Mouse (Mus musculus): Measurements from ENCODE around the gene Epyc. TPM values are rescaled to one million over a fixed set of nuclear protein-coding genes. Genes with fewer than 3 reads are reported as not detected.

Gene Epyc
- polyA plus RNA-seq (2014; fragmentation: Nextera tagmentation; extraction: Ambion mirVana): 1.7 and 1.9 TPM in 2 replicates

GRCm38 (mm10) chr10:97643768-97644167, at the start of gene Epyc:
Gene Epyc (plus strand): TSS chr10:97644068.
- Histone ChIP-seq H3K36me3 (ENCODE audit: insufficient read depth) (no peaks in the 10 kb centered on the region), H3K4me2 (no peak within 1 kb of the TSS), H3K9ac (no peak within 1 kb of the TSS), H3K9me3 (ENCODE audit: low read depth, low read length) (no peaks in the 10 kb centered on the region), H3K27ac (ENCODE audit: low read depth) (no peak within 1 kb of the TSS), H3K4me1 (ENCODE audit: insufficient read depth) (no peaks in the 10 kb centered on the region), H3K27me3 (ENCODE audit: insufficient read depth, low read length) (no peaks in the 10 kb centered on the region), H3K4me3 (ENCODE audit: low read depth, low read length) (no peak within 1 kb of the TSS)
- 68% methylated on average over 2 of the region's 2 CpGs for WGBS
- ATAC-seq (ENCODE audit: insufficient read depth): no peak
- DNase-seq: no peak
- TF ChIP-seq CTCF (IDR thresholded peaks at IDR 0.05; ENCODE audit: low read depth): no peak

GRCm38 (mm10) chr10:97595680-97596079, 48.2 kb upstream of the Epyc start:
- H3K36me3 ChIP-seq (ENCODE audit: insufficient read depth): no peaks in the 10 kb centered on the region
- no peak overlapping the region for H3K9ac ChIP-seq
- H3K4me1 ChIP-seq (ENCODE audit: insufficient read depth): no peaks in the 10 kb centered on the region
- H3K27ac ChIP-seq (ENCODE audit: low read depth): no peak overlapping the region
- WGBS: 77% methylated on average over 1 of the region's 1 CpGs
- DNase-seq (no peak), ATAC-seq (ENCODE audit: insufficient read depth) (no peak)
- H3K27me3 ChIP-seq (ENCODE audit: insufficient read depth, low read length): no peaks in the 10 kb centered on the region
- no peak for TF ChIP-seq CTCF (IDR thresholded peaks at IDR 0.05; ENCODE audit: low read depth)
- H3K4me3 ChIP-seq (ENCODE audit: low read depth, low read length): no peak overlapping the region
- H3K9me3 ChIP-seq (ENCODE audit: low read depth, low read length): no peaks in the 10 kb centered on the region
- H3K4me2 ChIP-seq: no peak overlapping the region

- Histone ChIP-seq H3K4me2 (no peak overlapping the region), H3K27ac (ENCODE audit: low read depth) (no peak overlapping the region), H3K9ac (no peak overlapping the region), H3K27me3 (ENCODE audit: insufficient read depth, low read length) (no peaks in the 10 kb centered on the region), H3K9me3 (ENCODE audit: low read depth, low read length) (no peaks in the 10 kb centered on the region), H3K4me1 (ENCODE audit: insufficient read depth) (no peaks in the 10 kb centered on the region), H3K36me3 (ENCODE audit: insufficient read depth) (no peaks in the 10 kb centered on the region), H3K4me3 (ENCODE audit: low read depth, low read length) (no peak overlapping the region)
- no peak for TF ChIP-seq CTCF (IDR thresholded peaks at IDR 0.05; ENCODE audit: low read depth)
- 42% methylated on average over 4 of the region's 4 CpGs for WGBS
- ATAC-seq (ENCODE audit: insufficient read depth) (no peak), DNase-seq (no peak)
Measured at GRCm38 (mm10) chr10:97601744-97602143, 42.1 kb upstream of the Epyc start.

GRCm38 (mm10) chr10:97603256-97603655, 40.6 kb upstream of the Epyc start:
- no peak for DNase-seq
- H3K27ac ChIP-seq (ENCODE audit: low read depth): no peak overlapping the region
- no peaks in the 10 kb centered on the region for H3K27me3 ChIP-seq (ENCODE audit: insufficient read depth, low read length)
- H3K9me3 ChIP-seq (ENCODE audit: low read depth, low read length): no peaks in the 10 kb centered on the region
- TF ChIP-seq CTCF (IDR thresholded peaks at IDR 0.05; ENCODE audit: low read depth): no peak
- no peaks in the 10 kb centered on the region for H3K36me3 ChIP-seq (ENCODE audit: insufficient read depth)
- no peak overlapping the region for H3K4me2 ChIP-seq
- H3K4me1 ChIP-seq (ENCODE audit: insufficient read depth): no peaks in the 10 kb centered on the region
- H3K9ac ChIP-seq: no peak overlapping the region
- H3K4me3 ChIP-seq (ENCODE audit: low read depth, low read length): no peak overlapping the region
- no peak for ATAC-seq (ENCODE audit: insufficient read depth)

- H3K4me1 ChIP-seq (ENCODE audit: insufficient read depth): no peaks in the 10 kb centered on the region
- H3K9ac ChIP-seq: no peak within 1 kb of the TSS
- DNase-seq (no peak), ATAC-seq (ENCODE audit: insufficient read depth) (no peak)
- no peak within 1 kb of the TSS for H3K4me3 ChIP-seq (ENCODE audit: low read depth, low read length)
- H3K36me3 ChIP-seq (ENCODE audit: insufficient read depth): no peaks in the 10 kb centered on the region
- 73% methylated on average over 2 of the region's 2 CpGs for WGBS
- H3K27me3 ChIP-seq (ENCODE audit: insufficient read depth, low read length): no peaks in the 10 kb centered on the region
- H3K9me3 ChIP-seq (ENCODE audit: low read depth, low read length): no peaks in the 10 kb centered on the region
- no peak within 1 kb of the TSS for H3K4me2 ChIP-seq
- no peak for TF ChIP-seq CTCF (IDR thresholded peaks at IDR 0.05; ENCODE audit: low read depth)
- H3K27ac ChIP-seq (ENCODE audit: low read depth): no peak within 1 kb of the TSS
Measured at GRCm38 (mm10) chr10:97606579-97606978, 37.3 kb upstream of the Epyc start, which contains the start of gene Kera. Gene Kera (plus strand): TSS chr10:97606879.

GRCm38 (mm10) chr10:97622328-97622727, 21.5 kb upstream of the Epyc start:
- H3K27ac ChIP-seq (ENCODE audit: low read depth): no peak overlapping the region
- H3K36me3 ChIP-seq (ENCODE audit: insufficient read depth): no peaks in the 10 kb centered on the region
- peak; percentile 56; the same call in 1 of the 2 replicates for ATAC-seq (ENCODE audit: insufficient read depth)
- H3K4me1 ChIP-seq (ENCODE audit: insufficient read depth): no peaks in the 10 kb centered on the region
- TF ChIP-seq CTCF (IDR thresholded peaks at IDR 0.05; ENCODE audit: low read depth): no peak
- DNase-seq: peak; percentile 68
- H3K4me2 ChIP-seq: no peak overlapping the region
- no peak overlapping the region for H3K4me3 ChIP-seq (ENCODE audit: low read depth, low read length)
- no peak overlapping the region for H3K9ac ChIP-seq
- H3K27me3 ChIP-seq (ENCODE audit: insufficient read depth, low read length): no peaks in the 10 kb centered on the region
- no peaks in the 10 kb centered on the region for H3K9me3 ChIP-seq (ENCODE audit: low read depth, low read length)
- WGBS: 44% methylated on average over 1 of the region's 1 CpGs

GRCm38 (mm10) chr10:97624381-97624780, 19.5 kb upstream of the Epyc start:
- H3K27me3 ChIP-seq (ENCODE audit: insufficient read depth, low read length): no peaks in the 10 kb centered on the region
- no peaks in the 10 kb centered on the region for H3K4me1 ChIP-seq (ENCODE audit: insufficient read depth)
- H3K9me3 ChIP-seq (ENCODE audit: low read depth, low read length): no peaks in the 10 kb centered on the region
- WGBS: 26% methylated on average over 2 of the region's 2 CpGs
- ATAC-seq (ENCODE audit: insufficient read depth) (no peak), DNase-seq (peak; percentile 82)
- no peaks in the 10 kb centered on the region for H3K36me3 ChIP-seq (ENCODE audit: insufficient read depth)
- TF ChIP-seq CTCF (IDR thresholded peaks at IDR 0.05; ENCODE audit: low read depth): no peak
- H3K4me3 ChIP-seq (ENCODE audit: low read depth, low read length): no peak overlapping the region
- no peak overlapping the region for H3K27ac ChIP-seq (ENCODE audit: low read depth)
- H3K9ac ChIP-seq: no peak overlapping the region
- H3K4me2 ChIP-seq: no peak overlapping the region

- WGBS: 45% methylated on average over 4 of the region's 4 CpGs
- Histone ChIP-seq H3K4me1 (ENCODE audit: insufficient read depth) (no peaks in the 10 kb centered on the region), H3K9ac (no peak overlapping the region), H3K9me3 (ENCODE audit: low read depth, low read length) (no peaks in the 10 kb centered on the region), H3K27ac (ENCODE audit: low read depth) (no peak overlapping the region; the same call in 1 of the 2 replicates), H3K36me3 (ENCODE audit: insufficient read depth) (no peaks in the 10 kb centered on the region), H3K4me2 (no peak overlapping the region), H3K4me3 (ENCODE audit: low read depth, low read length) (no peak overlapping the region), H3K27me3 (ENCODE audit: insufficient read depth, low read length) (no peaks in the 10 kb centered on the region)
- no peak for TF ChIP-seq CTCF (IDR thresholded peaks at IDR 0.05; ENCODE audit: low read depth)
- DNase-seq (no peak), ATAC-seq (ENCODE audit: insufficient read depth) (no peak)
Measured at GRCm38 (mm10) chr10:97625116-97625515, 18.8 kb upstream of the Epyc start.

All from lung, embryonic 14.5 days (tissue).